Mouse (Mus musculus) heart, adult 2 months (tissue): Measurements from ENCODE around the gene Map2k6.

Experiments
- CTCF ChIP-seq: fragments of 200-600 bp; IDR thresholded peaks from 2 replicates; pipeline ENCODE4 v1.8.1; 2022; ENCODE audit warnings: antibody characterized with exemption, mild to moderate bottlenecking, moderate library complexity
- EP300 ChIP-seq: fragments of 200-500 bp; IDR thresholded peaks from 2 replicates; pipeline ENCODE4 v1.6.1; 2011; ENCODE audit warnings: low read depth, low read length, control low read depth; ENCODE audit not compliant: insufficient read depth
- POLR2A ChIP-seq: fragments of 200-500 bp; IDR thresholded peaks from 2 replicates; pipeline ENCODE4 v1.6.1; 2011; ENCODE audit warnings: mild to moderate bottlenecking, low read depth, low read length, control low read depth; ENCODE audit not compliant: insufficient read depth

- TF ChIP-seq POLR2A, result 0 out of 2 replicates have a peak, but pooled peaks have one; percentile 16
- peak; percentile 50 for TF ChIP-seq CTCF
- TF ChIP-seq EP300, result 0 out of 2 replicates have a peak, but pooled peaks have one; percentile 24
Measured at GRCm38 (mm10) chr11:110379661-110380309, 19.1 kb upstream of the Map2k6 start.
